Mouse (Mus musculus): ENCODE data around the gene Ccdc155. TPM values are rescaled to one million over a fixed set of nuclear protein-coding genes. Genes with fewer than 3 reads are reported as not detected.

Ccdc155 gene
- total RNA-seq, 1 experiment = 2.4 TPM

GRCm38 (mm10) chr7:45160316-45160800 lies 44.3 kb downstream of the Ccdc155 start:
- in situ Hi-C loops (cut with MboI; ENCODE audit: low sequenced_read_pairs in 2 of 2, unreplicated experiment in 2 of 2) = no loop called here
- H3K27ac ChIP-seq (ENCODE audit: insufficient read depth, low read depth, low read length, poor library complexity, severe bottlenecking) = no peak overlapping the region
- TF ChIP-seq ZC3H11A (IDR thresholded peaks at IDR 0.05; ENCODE audit: borderline replicate concordance, low read depth, low read length) = no peak
- no peak for TF ChIP-seq ZNF384 (IDR thresholded peaks at IDR 0.05; ENCODE audit: low read depth, low read length)
- no peak for TF ChIP-seq HCFC1 (IDR thresholded peaks at IDR 0.05; ENCODE audit: borderline replicate concordance, insufficient read depth, low read length)
- TF ChIP-seq MAFK (IDR thresholded peaks at IDR 0.05; ENCODE audit: insufficient read depth, low read depth, low read length) = no peak
- no peak for DNase-seq (ENCODE audit: low read depth, low spot score)
- no peak overlapping the region for H3K4me3 ChIP-seq (ENCODE audit: insufficient read depth in 1 of 2, low read depth in 1 of 2, low read length in 2 of 2, poor library complexity in 1 of 2, severe bottlenecking in 1 of 2)
- peaks cover 4% of the 10 kb centered on the region in 2 experiments; a peak in 2 of 4 replicates for H3K4me1 ChIP-seq (ENCODE audit: control insufficient read depth in 2 of 2, insufficient read depth in 2 of 2, low read length in 2 of 2, poor library complexity in 1 of 2)
- peaks cover 11% of the 10 kb centered on the region for H3K36me3 ChIP-seq (ENCODE audit: control insufficient read depth, insufficient read depth, low read length, poor library complexity, severe bottlenecking)
- H3K9ac ChIP-seq (ENCODE audit: insufficient read depth, low read depth, low read length, poor library complexity, severe bottlenecking) = no peak overlapping the region
- no peaks in the 10 kb centered on the region for H3K9me3 ChIP-seq (ENCODE audit: control insufficient read depth, insufficient read depth, low read depth, low read length)

DNA sequence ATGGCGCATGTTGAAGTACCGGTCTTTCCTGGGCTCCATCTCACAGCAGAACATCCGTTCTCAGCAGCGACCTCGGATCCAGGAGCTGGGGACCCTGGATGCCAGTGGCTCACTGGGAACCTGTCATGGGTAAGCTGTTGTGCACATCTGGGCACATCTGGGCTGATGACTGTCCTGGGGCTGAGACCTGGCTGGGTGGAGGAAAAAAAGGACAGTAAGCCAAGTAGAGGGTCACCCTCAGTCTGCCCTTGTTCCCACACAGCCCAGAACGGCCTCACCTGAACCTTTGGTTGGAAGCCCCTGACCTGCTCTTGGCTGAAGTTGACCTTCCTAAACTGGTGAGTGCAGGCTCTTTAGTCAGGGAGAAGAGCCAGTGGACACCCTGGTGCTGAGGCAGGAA lies 45.7 kb downstream of the Ccdc155 start:
- TF ChIP-seq CHD2 (IDR thresholded peaks at IDR 0.05; ENCODE audit: low read depth, low read length) = no peak
- TF ChIP-seq HCFC1 (IDR thresholded peaks at IDR 0.05; ENCODE audit: borderline replicate concordance, insufficient read depth, low read length) = no peak
- TF ChIP-seq ZC3H11A (IDR thresholded peaks at IDR 0.05; ENCODE audit: borderline replicate concordance, low read depth, low read length) = no peak
- no peak for TF ChIP-seq ZNF384 (IDR thresholded peaks at IDR 0.05; ENCODE audit: low read depth, low read length)
- no peak for TF ChIP-seq MAFK (IDR thresholded peaks at IDR 0.05; ENCODE audit: insufficient read depth, low read depth, low read length)
- Histone ChIP-seq H3K36me3 (ENCODE audit: control insufficient read depth, insufficient read depth, low read length, poor library complexity, severe bottlenecking) (peaks cover 11% of the 10 kb centered on the region), H3K4me3 (ENCODE audit: insufficient read depth in 1 of 2, low read depth in 1 of 2, low read length in 2 of 2, poor library complexity in 1 of 2, severe bottlenecking in 1 of 2) (no peak overlapping the region), H3K9me3 (ENCODE audit: control insufficient read depth, insufficient read depth, low read depth, low read length) (no peaks in the 10 kb centered on the region), H3K4me1 (ENCODE audit: control insufficient read depth in 2 of 2, insufficient read depth in 2 of 2, low read length in 2 of 2, poor library complexity in 1 of 2) (peaks cover under 1 to 5% of the 10 kb centered on the region in 2 experiments; a peak in 2 of 4 replicates), H3K9ac (ENCODE audit: insufficient read depth, low read depth, low read length, poor library complexity, severe bottlenecking) (no peak overlapping the region), H3K27ac (ENCODE audit: insufficient read depth, low read depth, low read length, poor library complexity, severe bottlenecking) (no peak overlapping the region)
- in situ Hi-C loops (cut with MboI; ENCODE audit: low sequenced_read_pairs in 2 of 2, unreplicated experiment in 2 of 2) = no loop called here
- no peak for DNase-seq (ENCODE audit: low read depth, low spot score)

GRCm38 (mm10) chr7:45157459-45157858 lies 47.2 kb downstream of the Ccdc155 start:
- TF ChIP-seq ZC3H11A (IDR thresholded peaks at IDR 0.05; ENCODE audit: borderline replicate concordance, low read depth, low read length) (no peak), HCFC1 (IDR thresholded peaks at IDR 0.05; ENCODE audit: borderline replicate concordance, insufficient read depth, low read length) (no peak), MAFK (IDR thresholded peaks at IDR 0.05; ENCODE audit: insufficient read depth, low read depth, low read length) (no peak), CHD2 (IDR thresholded peaks at IDR 0.05; ENCODE audit: low read depth, low read length) (no peak), ZNF384 (IDR thresholded peaks at IDR 0.05; ENCODE audit: low read depth, low read length) (no peak)
- DNase-seq (ENCODE audit: low read depth, low spot score) = no peak
- Histone ChIP-seq H3K9me3 (ENCODE audit: control insufficient read depth, insufficient read depth, low read depth, low read length) (no peaks in the 10 kb centered on the region), H3K4me3 (ENCODE audit: insufficient read depth in 1 of 2, low read depth in 1 of 2, low read length in 2 of 2, poor library complexity in 1 of 2, severe bottlenecking in 1 of 2) (no peak overlapping the region), H3K36me3 (ENCODE audit: control insufficient read depth, insufficient read depth, low read length, poor library complexity, severe bottlenecking) (peaks cover 11% of the 10 kb centered on the region), H3K4me1 (ENCODE audit: control insufficient read depth in 2 of 2, insufficient read depth in 2 of 2, low read length in 2 of 2, poor library complexity in 1 of 2) (peaks cover 0 to 5% of the 10 kb centered on the region in 2 experiments; a peak in 2 of 4 replicates), H3K27ac (ENCODE audit: insufficient read depth, low read depth, low read length, poor library complexity, severe bottlenecking) (no peak overlapping the region), H3K9ac (ENCODE audit: insufficient read depth, low read depth, low read length, poor library complexity, severe bottlenecking) (no peak overlapping the region)
- in situ Hi-C loops (cut with MboI; ENCODE audit: low sequenced_read_pairs in 2 of 2, unreplicated experiment in 2 of 2) = no loop called here

GRCm38 (mm10) chr7:45156206-45156605 lies 48.5 kb downstream of the Ccdc155 start:
- no peak overlapping the region for H3K4me3 ChIP-seq (ENCODE audit: insufficient read depth in 1 of 2, low read depth in 1 of 2, low read length in 2 of 2, poor library complexity in 1 of 2, severe bottlenecking in 1 of 2)
- DNase-seq (ENCODE audit: low read depth, low spot score) = no peak
- H3K9me3 ChIP-seq (ENCODE audit: control insufficient read depth, insufficient read depth, low read depth, low read length) = no peaks in the 10 kb centered on the region
- H3K9ac ChIP-seq (ENCODE audit: insufficient read depth, low read depth, low read length, poor library complexity, severe bottlenecking) = no peak overlapping the region
- TF ChIP-seq CHD2 (IDR thresholded peaks at IDR 0.05; ENCODE audit: low read depth, low read length) (no peak), ZNF384 (IDR thresholded peaks at IDR 0.05; ENCODE audit: low read depth, low read length) (no peak), HCFC1 (IDR thresholded peaks at IDR 0.05; ENCODE audit: borderline replicate concordance, insufficient read depth, low read length) (no peak), MAFK (IDR thresholded peaks at IDR 0.05; ENCODE audit: insufficient read depth, low read depth, low read length) (no peak), ZC3H11A (IDR thresholded peaks at IDR 0.05; ENCODE audit: borderline replicate concordance, low read depth, low read length) (no peak)
- H3K4me1 ChIP-seq (ENCODE audit: control insufficient read depth in 2 of 2, insufficient read depth in 2 of 2, low read length in 2 of 2, poor library complexity in 1 of 2) = peaks cover 0 to 6% of the 10 kb centered on the region in 2 experiments; a peak in 2 of 4 replicates
- peaks cover 11% of the 10 kb centered on the region for H3K36me3 ChIP-seq (ENCODE audit: control insufficient read depth, insufficient read depth, low read length, poor library complexity, severe bottlenecking)
- in situ Hi-C loops (cut with MboI; ENCODE audit: low sequenced_read_pairs in 2 of 2, unreplicated experiment in 2 of 2) = no loop called here
- no peak overlapping the region for H3K27ac ChIP-seq (ENCODE audit: insufficient read depth, low read depth, low read length, poor library complexity, severe bottlenecking)

Data from ES-E14 (cell line).